Mouse (Mus musculus) intestine, embryonic 14.5 days (tissue): ENCODE measurements around the gene 9630041A04Rik. TPM values are rescaled to one million over a fixed set of nuclear protein-coding genes. Genes with fewer than 3 reads are reported as not detected.

Source experiments
- ATAC-seq: fragments of 200-750 bp; cut with Nextera tagmentation; replicated peaks from 2 replicates; pipeline ENCODE4 v1.8.0; 2017; ENCODE audit warnings: low read depth, moderate number of reproducible peaks, moderate TSS enrichment, moderate library complexity; ENCODE audit not compliant: low FRiP score, low TSS enrichment
- DNase-seq: peaks from one replicate; pipeline ENCODE4 v3.0.0-alpha.2; 2018; ENCODE audit warnings: low spot score
- H3K27ac ChIP-seq: fragments of 300-500 bp; sonication (generic); 2 replicates; pipeline ENCODE4 v1.5.1; 2014; ENCODE audit warnings: low read depth, mild to moderate bottlenecking, control low read depth
- H3K27me3 ChIP-seq: fragments of 300-500 bp; sonication (generic); replicated peaks from 2 replicates; pipeline ENCODE4 v1.6.1; 2014; ENCODE audit warnings: low read length, control low read depth; ENCODE audit not compliant: control insufficient read depth, insufficient read depth
- H3K36me3 ChIP-seq: fragments of 300-500 bp; sonication (generic); 2 replicates; pipeline ENCODE4 v1.6.1; 2014; ENCODE audit warnings: low read length, control low read depth; ENCODE audit not compliant: control insufficient read depth, insufficient read depth
- H3K4me1 ChIP-seq: fragments of 300-500 bp; sonication (generic); replicated peaks from 2 replicates; pipeline ENCODE4 v1.6.1; 2014; ENCODE audit warnings: low read length, control low read depth, mixed read lengths; ENCODE audit not compliant: control insufficient read depth, insufficient read depth
- H3K4me2 ChIP-seq: fragments of 300-500 bp; sonication (generic); 2 replicates; pipeline ENCODE4 v1.6.1; 2014; ENCODE audit warnings: low read length
- H3K4me3 ChIP-seq: fragments of 300-500 bp; sonication (generic); 2 replicates; pipeline ENCODE4 v1.5.1; 2014; ENCODE audit warnings: low read depth, low read length, control low read depth, mixed read lengths
- H3K9ac ChIP-seq: fragments of 300-500 bp; sonication (generic); 2 replicates; pipeline ENCODE4 v1.6.1; 2014; ENCODE audit warnings: mild to moderate bottlenecking, low read length
- H3K9me3 ChIP-seq: fragments of 300-500 bp; sonication (generic); 2 replicates; pipeline ENCODE4 v1.6.1; 2016; ENCODE audit warnings: low read length, control low read depth; ENCODE audit not compliant: control insufficient read depth
- WGBS: fragments of 180-500 bp; shearing (Covaris S2); extraction: QIAGEN DNeasy Blood & Tissue Kit; methylation state at CpG from one replicate; pipeline ENCODE4 v1.1.7; 2014; 5-methylcytosine and 5-hydroxymethylcytosine counted together
- polyA plus RNA-seq: library from polyadenylated mRNA; unstranded; fragments of >200 nt; fragmentation: Nextera tagmentation; extraction: Ambion mirVana; gene quantifications from 2 replicates; pipeline ENCODE4 v1.2.1, GENCODE M21; 2014

9630041A04Rik gene
- polyA plus RNA-seq, 1 experiment from 2014 or later, result 0.15 TPM

- DNase-seq, result no peak
- H3K9ac ChIP-seq, result no peak overlapping the region
These were observed 47.2 kb downstream of the 9630041A04Rik start for GRCm38 (mm10) chr9:101908849-101909248.

GRCm38 (mm10) chr9:101909491-101909890 is 47.9 kb downstream of the 9630041A04Rik start:
- DNase-seq, result no peak
- Histone ChIP-seq H3K9ac (no peak overlapping the region), H3K36me3 (no peaks in the 10 kb centered on the region), H3K27ac (no peak overlapping the region), H3K4me1 (peaks cover 3% of the 10 kb centered on the region; the same call in 1 of the 2 replicates), H3K4me3 (no peak overlapping the region), H3K4me2 (no peak overlapping the region), H3K27me3 (no peaks in the 10 kb centered on the region), H3K9me3 (no peaks in the 10 kb centered on the region)
- ATAC-seq, result no peak
- WGBS, result 82% methylated on average over 4 of the region's 4 CpGs

More at GRCm38 (mm10) chr9:101908849-101909248, 47.2 kb downstream of the 9630041A04Rik start:
- H3K27ac ChIP-seq, result no peak overlapping the region
- 62% methylated on average over 5 of the region's 5 CpGs for WGBS
- H3K4me1 ChIP-seq, result peaks cover 3% of the 10 kb centered on the region; the same call in 1 of the 2 replicates
- no peaks in the 10 kb centered on the region for H3K9me3 ChIP-seq
- no peaks in the 10 kb centered on the region for H3K36me3 ChIP-seq
- H3K4me3 ChIP-seq, result no peak overlapping the region
- no peaks in the 10 kb centered on the region for H3K27me3 ChIP-seq
- no peak for ATAC-seq
- H3K4me2 ChIP-seq, result no peak overlapping the region

DNA sequence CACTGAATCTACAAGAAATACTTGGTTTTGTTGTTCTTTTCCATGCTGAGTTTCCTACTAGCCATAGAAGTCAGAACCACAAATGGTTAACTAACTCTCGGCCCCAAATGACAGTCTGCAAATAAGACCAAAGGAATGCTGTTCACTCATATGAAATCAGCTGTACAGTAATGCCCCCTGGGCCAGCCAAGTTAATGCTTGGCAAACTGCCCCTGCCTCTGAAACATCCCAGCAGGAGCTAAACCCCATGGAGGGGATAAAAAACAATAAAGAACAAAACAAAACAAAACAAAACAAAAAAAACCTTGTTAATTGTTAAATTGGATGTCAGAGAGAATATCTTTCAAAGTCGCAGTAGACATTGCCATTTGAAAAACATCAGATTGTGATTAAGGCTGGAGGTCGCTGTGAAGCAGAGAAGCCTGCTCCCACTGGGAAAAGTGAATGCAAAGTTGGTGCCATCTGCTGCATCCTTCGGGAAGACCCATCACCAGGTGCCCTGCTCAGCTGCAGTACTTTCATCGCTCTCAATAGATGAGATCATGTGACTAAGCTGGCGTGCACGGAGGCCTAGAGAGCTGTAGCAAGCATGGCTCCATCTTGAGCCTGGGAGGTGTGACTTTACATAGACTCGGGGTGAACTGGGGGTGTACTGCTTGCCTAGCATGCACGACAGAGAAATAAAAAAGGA is 49.7 kb downstream of the 9630041A04Rik start:
- H3K4me3 ChIP-seq, result no peak overlapping the region
- 70% methylated on average over 9 of the region's 9 CpGs for WGBS
- DNase-seq (peak; percentile 21), ATAC-seq (no peak)
- H3K27ac ChIP-seq, result no peak overlapping the region
- no peak overlapping the region for H3K4me2 ChIP-seq
- no peak overlapping the region for H3K9ac ChIP-seq
- H3K27me3 ChIP-seq, result no peaks in the 10 kb centered on the region
- H3K36me3 ChIP-seq, result no peaks in the 10 kb centered on the region
- H3K4me1 ChIP-seq, result peaks cover 3% of the 10 kb centered on the region; the same call in 1 of the 2 replicates
- no peaks in the 10 kb centered on the region for H3K9me3 ChIP-seq

DNA sequence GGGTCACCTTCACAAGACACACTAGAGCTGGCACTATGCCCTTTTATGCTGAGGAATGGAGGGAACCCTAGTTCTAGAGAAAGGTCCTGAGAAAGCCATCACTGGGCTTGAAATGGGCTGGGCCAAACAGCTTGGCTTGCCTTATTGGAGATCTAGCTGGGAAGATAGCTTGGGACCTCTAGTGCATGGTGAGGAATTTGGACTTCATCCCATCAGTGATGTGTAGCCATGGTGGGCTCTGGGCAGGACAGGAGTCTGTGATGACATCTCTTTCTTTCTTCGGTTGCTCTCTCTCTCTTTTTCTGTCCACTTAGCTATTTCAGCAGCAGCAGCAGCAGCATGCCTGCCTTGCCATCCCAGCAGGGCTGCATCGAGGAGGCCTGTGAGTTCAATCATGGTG is 53.4 kb downstream of the 9630041A04Rik start:
- Histone ChIP-seq H3K4me3 (no peak overlapping the region), H3K27ac (no peak overlapping the region), H3K36me3 (no peaks in the 10 kb centered on the region), H3K4me2 (no peak overlapping the region), H3K4me1 (no peaks in the 10 kb centered on the region), H3K9ac (no peak overlapping the region), H3K27me3 (no peaks in the 10 kb centered on the region), H3K9me3 (no peaks in the 10 kb centered on the region)
- no peak for ATAC-seq
- WGBS, result 84% methylated on average over 2 of the region's 2 CpGs
- peak; percentile 46 for DNase-seq

- no peak overlapping the region for H3K4me3 ChIP-seq
- no peak overlapping the region for H3K27ac ChIP-seq
- H3K9me3 ChIP-seq, result no peaks in the 10 kb centered on the region
- H3K36me3 ChIP-seq, result no peaks in the 10 kb centered on the region
- H3K27me3 ChIP-seq, result no peaks in the 10 kb centered on the region
- 65% methylated on average over 4 of the region's 4 CpGs for WGBS
- no peak overlapping the region for H3K4me2 ChIP-seq
- ATAC-seq (no peak), DNase-seq (no peak)
- no peak overlapping the region for H3K9ac ChIP-seq
- no peaks in the 10 kb centered on the region for H3K4me1 ChIP-seq
These were observed 57.1 kb downstream of the 9630041A04Rik start for GRCm38 (mm10) chr9:101918771-101919170.

DNA sequence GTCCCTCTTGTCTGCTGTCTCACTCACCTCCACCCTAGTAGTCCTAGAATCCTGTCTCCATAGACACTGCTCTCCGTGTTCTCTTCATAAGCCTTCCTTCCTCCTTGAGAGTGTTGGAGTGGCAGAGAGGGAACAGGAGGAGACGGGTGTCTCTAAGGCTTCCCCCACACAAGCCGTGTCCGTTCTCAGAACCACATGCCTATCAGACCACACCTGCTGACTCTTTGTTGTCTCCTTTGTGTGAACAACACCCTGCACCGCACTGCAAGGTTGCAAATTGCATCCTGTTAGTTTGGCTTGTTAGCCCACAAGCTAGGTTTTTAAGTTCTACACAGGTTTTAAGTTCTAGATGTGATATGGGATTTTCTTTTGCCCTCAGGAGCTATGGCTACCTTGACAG is 57.7 kb downstream of the 9630041A04Rik start:
- no peaks in the 10 kb centered on the region for H3K36me3 ChIP-seq
- no peak overlapping the region for H3K9ac ChIP-seq
- no peak overlapping the region for H3K4me3 ChIP-seq
- H3K4me1 ChIP-seq, result no peaks in the 10 kb centered on the region
- ATAC-seq, result no peak
- DNase-seq, result peak; percentile 41
- 84% methylated on average over 5 of the region's 5 CpGs for WGBS
- no peaks in the 10 kb centered on the region for H3K27me3 ChIP-seq
- no peak overlapping the region for H3K4me2 ChIP-seq
- no peak overlapping the region for H3K27ac ChIP-seq
- no peaks in the 10 kb centered on the region for H3K9me3 ChIP-seq

DNA sequence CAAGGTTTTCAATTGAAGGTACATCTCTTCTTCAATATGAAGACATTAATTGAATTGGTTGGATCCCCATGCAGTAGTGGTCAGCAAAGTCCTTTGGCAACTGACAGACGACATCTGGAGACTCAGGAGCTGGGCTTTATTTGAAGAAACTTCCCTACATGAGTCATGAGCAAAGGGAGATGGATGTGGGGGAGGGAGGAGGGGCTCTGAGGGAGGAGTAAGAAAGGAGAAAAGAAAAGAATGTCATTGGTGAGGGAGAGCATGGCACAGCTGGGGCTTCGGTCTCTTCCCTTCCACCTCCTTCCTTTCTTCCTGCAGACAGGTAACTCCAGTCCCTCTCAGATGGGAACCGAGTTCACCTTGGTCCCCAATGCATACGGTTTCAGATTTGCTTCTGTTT is 61.2 kb downstream of the 9630041A04Rik start:
- no peak for ATAC-seq
- no peak for DNase-seq
- 73% methylated on average over 4 of the region's 4 CpGs for WGBS
- Histone ChIP-seq H3K9ac (no peak overlapping the region), H3K4me3 (no peak overlapping the region), H3K36me3 (no peaks in the 10 kb centered on the region), H3K9me3 (no peaks in the 10 kb centered on the region), H3K4me1 (no peaks in the 10 kb centered on the region), H3K27me3 (no peaks in the 10 kb centered on the region), H3K27ac (no peak overlapping the region), H3K4me2 (no peak overlapping the region)

DNA sequence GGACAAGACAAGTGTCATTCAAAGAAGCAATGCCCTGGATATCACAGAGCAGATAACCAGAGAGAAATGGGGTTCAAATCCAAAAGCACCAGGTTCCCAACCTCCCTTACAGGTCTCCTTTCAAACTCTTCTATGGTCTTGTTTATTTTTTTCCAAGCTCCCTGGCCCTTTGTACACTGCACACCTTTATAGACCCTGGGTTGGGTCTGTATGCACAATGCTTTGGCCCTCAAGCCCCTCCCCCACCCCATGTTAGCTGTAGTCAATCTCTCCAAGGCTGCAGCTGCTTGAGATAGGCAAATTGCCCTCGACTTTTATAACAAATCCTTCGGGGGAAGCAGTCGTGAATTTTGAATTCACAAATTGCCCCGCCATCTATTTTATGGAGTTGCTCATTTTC is 63.2 kb downstream of the 9630041A04Rik start:
- no peak overlapping the region for H3K4me2 ChIP-seq
- ATAC-seq, result no peak
- WGBS, result 60% methylated on average over 4 of the region's 4 CpGs
- no peak for DNase-seq
- H3K9ac ChIP-seq, result no peak overlapping the region
- no peaks in the 10 kb centered on the region for H3K27me3 ChIP-seq
- H3K9me3 ChIP-seq, result no peaks in the 10 kb centered on the region
- H3K4me1 ChIP-seq, result no peaks in the 10 kb centered on the region
- no peak overlapping the region for H3K27ac ChIP-seq
- no peak overlapping the region for H3K4me3 ChIP-seq
- no peaks in the 10 kb centered on the region for H3K36me3 ChIP-seq

- no peaks in the 10 kb centered on the region for H3K4me1 ChIP-seq
- no peaks in the 10 kb centered on the region for H3K36me3 ChIP-seq
- H3K27ac ChIP-seq, result no peak overlapping the region
- no peaks in the 10 kb centered on the region for H3K27me3 ChIP-seq
- no peak overlapping the region for H3K4me3 ChIP-seq
- no peak overlapping the region for H3K9ac ChIP-seq
- DNase-seq (no peak), ATAC-seq (no peak)
- no peak overlapping the region for H3K4me2 ChIP-seq
- WGBS, result 63% methylated on average over 8 of the region's 8 CpGs
- H3K9me3 ChIP-seq, result no peaks in the 10 kb centered on the region
These were observed 72.4 kb downstream of the 9630041A04Rik start for GRCm38 (mm10) chr9:101933946-101934573.
